In genomic region chr10:63382372-63383279, GRCm38 (mm10) we compare ENCODE assay signal across 8 mouse cellular contexts. TPM values are rescaled to one million over a fixed set of nuclear protein-coding genes. Genes with fewer than 3 reads are reported as not detected.
DNase-seq lines count a peak whose midpoint lies in the region; ATAC-seq and TF ChIP-seq lines count a peak whose summit lies in the region.

TSS of gene Dnajc12 (plus strand) at chr10:63382443.

- in situ Hi-C loops in Patski (cut with MboI; ENCODE audit: low pct_unique_long_range_greater_than_20kb) = loop anchor here (5.0 kb wide), 1 partner anchor 230 kb away; no protein-coding TSS in a partner anchor

- H3K9ac ChIP-seq in hindbrain, embryonic 13.5 days = peak within 1 kb of the TSS; percentile 72

- POLR2A ChIA-PET in Patski (lab: Charles Lee) = interaction anchor here (0.6 to 1.4 kb wide), 4 partner anchors 14 to 561 kb away, joined by 3 to 7 read pairs (median 4); no protein-coding TSS in a partner anchor

- H3K4me2 ChIP-seq in hindbrain, embryonic 13.5 days = peak within 1 kb of the TSS; percentile 89

- peaks cover 12% of the 10 kb centered on the region for H3K4me1 ChIP-seq in hindbrain, embryonic 13.5 days (replicated peaks)

- DNase-seq in Patski (ENCODE audit: low read depth, low spot score) = peak; percentile 73
- peak; percentile 88 to 89 for DNase-seq in cerebellum, postnatal 14 days
- DNase-seq in frontal cortex, postnatal 14 days (ENCODE audit: low spot score in 2 of 2) = peak; percentile 63 to 70
- DNase-seq in layer of hippocampus, postnatal 25 days (ENCODE audit: extremely low spot score in 1 of 2, low spot score in 1 of 2) = peak; percentile 40 to 61
- DNase-seq in lung, postnatal 25 days (ENCODE audit: low spot score) = peak; percentile 94
- peak; percentile 98 for DNase-seq in retina, embryonic 14.5 days (ENCODE audit: low spot score)
- peak; percentile 77 for DNase-seq in thymus, postnatal 4 days

- WGBS in hindbrain, embryonic 13.5 days = under 1% methylated on average over 28 of the region's 28 CpGs

- CTCF ChIA-PET in Patski (lab: Charles Lee) = interaction anchor here (0.6 to 2.2 kb wide), 16 partner anchors 14 to 232 kb away, joined by 3 to 12 read pairs (median 3); partner anchors contain the start of gene Mypn

- peak; percentile 91 for ATAC-seq in Patski
- ATAC-seq in hindbrain, embryonic 13.5 days (ENCODE audit: low FRiP score) = peak; percentile 92

- peak within 1 kb of the TSS; percentile 52 for H3K4me3 ChIP-seq in hindbrain, embryonic 13.5 days

- no peaks in the 10 kb centered on the region for H3K9me3 ChIP-seq in hindbrain, embryonic 13.5 days

- peak within 1 kb of the TSS; percentile 49 for H3K27ac ChIP-seq in hindbrain, embryonic 13.5 days

- no peaks in the 10 kb centered on the region for H3K27me3 ChIP-seq in Patski
- peaks cover 18% of the 10 kb centered on the region for H3K27me3 ChIP-seq in hindbrain, embryonic 13.5 days

- no peaks in the 10 kb centered on the region for H3K36me3 ChIP-seq in hindbrain, embryonic 13.5 days

- peak; percentile 81 for TF ChIP-seq CTCF in Patski (IDR thresholded peaks at IDR 0.05)

RNA-seq across cellular contexts. Expression of gene Dnajc12, which starts in this region (rescaled TPM):
- 17.4 TPM for polyA plus RNA-seq in Patski (2021)
- 19.2 and 20.6 TPM in 2 replicates for polyA plus RNA-seq in hindbrain, embryonic 13.5 days (2015; fragmentation: Nextera tagmentation; extraction: Ambion mirVana)
- total RNA-seq in layer of hippocampus, postnatal 25 days (2021) = 10 to 100 TPM; 15.6 to 18.2 TPM

Comparison
In these comparisons a context has a peak if more than half of its experiments do, and no peak if none do; other contexts are left out.
1. Peak in every context shown above with its lines: DNase-seq, ATAC-seq, H3K4me3 ChIP-seq and H3K27ac ChIP-seq.